Mouse (Mus musculus) hindbrain, embryonic 16.5 days (tissue): ENCODE results near the gene Msln. TPM values are rescaled to one million over a fixed set of nuclear protein-coding genes. Genes with fewer than 3 reads are reported as not detected.
"Not testable (repeated sequence)": the region's sequence is repeated elsewhere in the genome, so short reads cannot be mapped to it uniquely, and the experiment has no call there.

Source experiments
- ATAC-seq: fragments of 200-750 bp; cut with Nextera tagmentation; 2 replicates; pipeline ENCODE4 v1.8.0; 2017; ENCODE audit warnings: moderate TSS enrichment, moderate library complexity
- H3K27ac ChIP-seq: fragments of 300-500 bp; sonication (generic); 2 replicates; pipeline ENCODE4 v1.5.1; 2014; ENCODE audit warnings: low read depth, mild to moderate bottlenecking, control low read depth, low read length, moderate library complexity
- H3K27me3 ChIP-seq: fragments of 300-500 bp; sonication (generic); replicated peaks from 2 replicates; pipeline ENCODE4 v1.6.1; 2014; ENCODE audit warnings: low read length; ENCODE audit not compliant: control insufficient read depth, insufficient read depth
- H3K36me3 ChIP-seq: fragments of 300-500 bp; sonication (generic); 2 replicates; pipeline ENCODE4 v1.6.1; 2014; ENCODE audit warnings: mild to moderate bottlenecking, low read length, moderate library complexity, mixed read lengths; ENCODE audit not compliant: control insufficient read depth, insufficient read depth
- H3K4me1 ChIP-seq: fragments of 300-500 bp; sonication (generic); 2 replicates; pipeline ENCODE4 v1.6.1; 2014; ENCODE audit warnings: low read depth, low read length; ENCODE audit not compliant: control insufficient read depth, insufficient read depth
- H3K4me2 ChIP-seq: fragments of 300-500 bp; sonication (generic); 2 replicates; pipeline ENCODE4 v1.6.1; 2014; ENCODE audit warnings: mild to moderate bottlenecking, low read length, control low read depth, moderate library complexity
- H3K4me3 ChIP-seq: fragments of 300-500 bp; sonication (generic); 2 replicates; pipeline ENCODE4 v1.5.1; 2014; ENCODE audit warnings: mild to moderate bottlenecking, low read length, control low read depth, moderate library complexity
- H3K9ac ChIP-seq: fragments of 300-500 bp; sonication (generic); 2 replicates; pipeline ENCODE4 v1.6.1; 2014; ENCODE audit warnings: low read depth, mild to moderate bottlenecking, control low read depth, low read length, moderate library complexity
- H3K9me3 ChIP-seq: fragments of 300-500 bp; sonication (generic); 2 replicates; pipeline ENCODE4 v1.6.1; 2014; ENCODE audit warnings: mild to moderate bottlenecking, low read length, moderate library complexity; ENCODE audit not compliant: control insufficient read depth
- WGBS: fragments of 180-500 bp; shearing (Covaris S2); extraction: QIAGEN DNeasy Blood & Tissue Kit; methylation state at CpG from one replicate; pipeline ENCODE4 v1.1.7; 2014; 5-methylcytosine and 5-hydroxymethylcytosine counted together
- polyA plus RNA-seq: library from polyadenylated mRNA; unstranded; fragments of >200 nt; fragmentation: Nextera tagmentation; extraction: Ambion mirVana; gene quantifications from 2 replicates; pipeline ENCODE4 v1.2.1, GENCODE M21; 2015

Msln gene
- polyA plus RNA-seq, 1 experiment from 2014 or later, result 0.76 TPM

- H3K9ac ChIP-seq, result no peak overlapping the region
- H3K9me3 ChIP-seq, result no peaks in the 10 kb centered on the region
- no peak overlapping the region for H3K27ac ChIP-seq
- ATAC-seq, result no peak
- H3K27me3 ChIP-seq, result no peaks in the 10 kb centered on the region
- 81% methylated on average over 9 of the region's 9 CpGs for WGBS
- no peaks in the 10 kb centered on the region; the same call in 1 of the 2 replicates for H3K4me1 ChIP-seq
- H3K4me3 ChIP-seq, result no peak overlapping the region
- H3K36me3 ChIP-seq, result no peaks in the 10 kb centered on the region
- H3K4me2 ChIP-seq, result no peak overlapping the region
These were observed 2.4 kb upstream of the Msln start for GRCm38 (mm10) chr17:25756378-25757242.

- H3K4me2 ChIP-seq, result no peak overlapping the region
- no peak overlapping the region for H3K9ac ChIP-seq
- no peaks in the 10 kb centered on the region for H3K27me3 ChIP-seq
- no peaks in the 10 kb centered on the region; the same call in 1 of the 2 replicates for H3K4me1 ChIP-seq
- no peaks in the 10 kb centered on the region for H3K36me3 ChIP-seq
- H3K9me3 ChIP-seq, result no peaks in the 10 kb centered on the region
- H3K4me3 ChIP-seq, result no peak overlapping the region
- WGBS, result 70% methylated on average over 4 of the region's 4 CpGs
- H3K27ac ChIP-seq, result no peak overlapping the region
- no peak for ATAC-seq
These were observed 1.6 kb upstream of the Msln start for GRCm38 (mm10) chr17:25755627-25756377.

- Histone ChIP-seq H3K36me3 (no peaks in the 10 kb centered on the region), H3K4me1 (no peaks in the 10 kb centered on the region; the same call in 1 of the 2 replicates), H3K4me2 (no peak overlapping the region), H3K9me3 (no peaks in the 10 kb centered on the region), H3K4me3 (no peak overlapping the region), H3K27me3 (no peaks in the 10 kb centered on the region), H3K9ac (no peak overlapping the region), H3K27ac (no peak overlapping the region)
- no peak for ATAC-seq
- 74% methylated on average over 4 of the region's 4 CpGs for WGBS
These were observed 908 bp upstream of the Msln start for GRCm38 (mm10) chr17:25755086-25755485.

- Histone ChIP-seq H3K27me3 (no peaks in the 10 kb centered on the region), H3K4me3 (no peak overlapping the region), H3K36me3 (no peaks in the 10 kb centered on the region), H3K9me3 (no peaks in the 10 kb centered on the region), H3K27ac (no peak overlapping the region), H3K9ac (no peak overlapping the region), H3K4me2 (no peak overlapping the region), H3K4me1 (no peaks in the 10 kb centered on the region; the same call in 1 of the 2 replicates)
- ATAC-seq, result no peak
- 36% methylated on average over 5 of the region's 5 CpGs for WGBS
These were observed 2.7 kb downstream of the Msln start for GRCm38 (mm10) chr17:25751446-25751845.

GRCm38 (mm10) chr17:25749314-25749713, 4.9 kb downstream of the Msln start:
- H3K9ac ChIP-seq, result no peak overlapping the region
- no peak overlapping the region for H3K27ac ChIP-seq
- no peaks in the 10 kb centered on the region for H3K9me3 ChIP-seq
- H3K4me2 ChIP-seq, result no peak overlapping the region
- 85% methylated on average over 6 of the region's 6 CpGs for WGBS
- H3K27me3 ChIP-seq, result no peaks in the 10 kb centered on the region
- ATAC-seq, result no peak
- no peaks in the 10 kb centered on the region; the same call in 1 of the 2 replicates for H3K4me1 ChIP-seq
- no peak overlapping the region for H3K4me3 ChIP-seq
- no peaks in the 10 kb centered on the region for H3K36me3 ChIP-seq

GRCm38 (mm10) chr17:25748238-25748637, 5.9 kb downstream of the Msln start:
- Histone ChIP-seq H3K9me3 (no peaks in the 10 kb centered on the region), H3K27ac (no peak overlapping the region), H3K27me3 (no peaks in the 10 kb centered on the region), H3K36me3 (no peaks in the 10 kb centered on the region), H3K9ac (no peak overlapping the region), H3K4me3 (no peak overlapping the region), H3K4me2 (no peak overlapping the region), H3K4me1 (no peaks in the 10 kb centered on the region; the same call in 1 of the 2 replicates)
- ATAC-seq, result no peak
- 96% methylated on average over 4 of the region's 4 CpGs for WGBS

- H3K36me3 ChIP-seq, result no peaks in the 10 kb centered on the region
- H3K4me3 ChIP-seq, result no peak overlapping the region
- 78% methylated on average over 10 of the region's 10 CpGs for WGBS
- H3K27ac ChIP-seq, result no peak overlapping the region
- no peak overlapping the region for H3K4me2 ChIP-seq
- H3K9ac ChIP-seq, result no peak overlapping the region
- no peaks in the 10 kb centered on the region for H3K4me1 ChIP-seq
- no peak for ATAC-seq
- H3K9me3 ChIP-seq, result no peaks in the 10 kb centered on the region
- no peaks in the 10 kb centered on the region for H3K27me3 ChIP-seq
These were observed 9.9 kb downstream of the Msln start for GRCm38 (mm10) chr17:25744311-25744710.

GRCm38 (mm10) chr17:25743831-25744230, 10.3 kb downstream of the Msln start:
- H3K4me2 ChIP-seq, result no peak overlapping the region
- no peak overlapping the region for H3K4me3 ChIP-seq
- H3K27ac ChIP-seq, result no peak overlapping the region
- H3K9me3 ChIP-seq, result no peaks in the 10 kb centered on the region
- no peak for ATAC-seq
- H3K27me3 ChIP-seq, result no peaks in the 10 kb centered on the region
- H3K4me1 ChIP-seq, result no peaks in the 10 kb centered on the region
- no peaks in the 10 kb centered on the region for H3K36me3 ChIP-seq
- H3K9ac ChIP-seq, result no peak overlapping the region
- WGBS, result 91% methylated on average over 9 of the region's 9 CpGs

GRCm38 (mm10) chr17:25741471-25741870, 12.7 kb downstream of the Msln start:
- not testable (repeated sequence) for H3K27ac ChIP-seq, H3K27me3 ChIP-seq, ATAC-seq, H3K9ac ChIP-seq, H3K4me1 ChIP-seq, H3K36me3 ChIP-seq, H3K4me2 ChIP-seq, H3K4me3 ChIP-seq, H3K9me3 ChIP-seq
- WGBS, result 75% methylated on average over 12 of the region's 12 CpGs
